Mouse (Mus musculus) intestine, embryonic 16.5 days (tissue): Measurements from ENCODE around the gene Cds1. TPM values are rescaled to one million over a fixed set of nuclear protein-coding genes. Genes with fewer than 3 reads are reported as not detected.

Source experiments
- ATAC-seq: fragments of 200-750 bp; cut with Nextera tagmentation; 2 replicates; pipeline ENCODE4 v1.8.0; 2017; ENCODE audit warnings: moderate TSS enrichment, moderate library complexity
- H3K27ac ChIP-seq: fragments of 300-500 bp; sonication (generic); 2 replicates; pipeline ENCODE4 v1.5.1; 2014; ENCODE audit warnings: mild to moderate bottlenecking, low read length
- H3K27me3 ChIP-seq: fragments of 300-500 bp; sonication (generic); replicated peaks from 2 replicates; pipeline ENCODE4 v1.6.1; 2014; ENCODE audit warnings: low read length, control low read depth, mixed read lengths; ENCODE audit not compliant: control insufficient read depth, insufficient read depth
- H3K36me3 ChIP-seq: fragments of 300-500 bp; sonication (generic); 2 replicates; pipeline ENCODE4 v1.6.1; 2014; ENCODE audit warnings: low read length, control low read depth; ENCODE audit not compliant: control insufficient read depth, insufficient read depth
- H3K4me1 ChIP-seq: fragments of 300-500 bp; sonication (generic); 2 replicates; pipeline ENCODE4 v1.6.1; 2014; ENCODE audit warnings: low read length, control low read depth, mixed read lengths; ENCODE audit not compliant: control insufficient read depth, insufficient read depth
- H3K4me2 ChIP-seq: fragments of 300-500 bp; sonication (generic); 2 replicates; pipeline ENCODE4 v1.6.1; 2014; ENCODE audit warnings: low read depth, low read length, control low read depth
- H3K4me3 ChIP-seq: fragments of 300-500 bp; sonication (generic); 2 replicates; pipeline ENCODE4 v1.5.1; 2014; ENCODE audit warnings: mild to moderate bottlenecking, low read length
- H3K9ac ChIP-seq: fragments of 300-500 bp; sonication (generic); 2 replicates; pipeline ENCODE4 v1.6.1; 2014; ENCODE audit warnings: low read depth, low read length
- H3K9me3 ChIP-seq: fragments of 300-500 bp; sonication (generic); 2 replicates; pipeline ENCODE4 v1.6.1; 2016; ENCODE audit warnings: low read length, control low read depth; ENCODE audit not compliant: control insufficient read depth
- WGBS: fragments of 180-500 bp; shearing (Covaris S2); extraction: QIAGEN DNeasy Blood & Tissue Kit; methylation state at CpG from one replicate; pipeline ENCODE4 v1.1.7; 2014; 5-methylcytosine and 5-hydroxymethylcytosine counted together
- polyA plus RNA-seq: library from polyadenylated mRNA; unstranded; fragments of >200 nt; fragmentation: Nextera tagmentation; extraction: Ambion mirVana; gene quantifications from 2 replicates; pipeline ENCODE4 v1.2.1, GENCODE M21; 2015

The Cds1 gene
- polyA plus RNA-seq, 1 experiment from 2014 or later, result 24.8 TPM

- no peak for ATAC-seq
- H3K9ac ChIP-seq, result no peak overlapping the region
- H3K9me3 ChIP-seq, result no peaks in the 10 kb centered on the region
- no peaks in the 10 kb centered on the region for H3K4me1 ChIP-seq
- no peaks in the 10 kb centered on the region for H3K27me3 ChIP-seq
- H3K4me3 ChIP-seq, result no peak overlapping the region
- H3K36me3 ChIP-seq, result peaks cover 14% of the 10 kb centered on the region
- WGBS, result 75% methylated on average over 2 of the region's 2 CpGs
- H3K27ac ChIP-seq, result no peak overlapping the region
- H3K4me2 ChIP-seq, result no peak overlapping the region
Measured at GRCm38 (mm10) chr5:101866722-101867121, 101.8 kb downstream of the Cds1 start.

Other genes starting within 250 kb of the Cds1 start
- gene Nkx6-1, start 100.1 kb upstream of the Cds1 start, polyA plus RNA-seq, result 0.20 and 0.32 TPM in 2 replicates